Mouse (Mus musculus) MEL (cell line): ENCODE measurements around the gene Ebi3. TPM values are rescaled to one million over a fixed set of nuclear protein-coding genes. Genes with fewer than 3 reads are reported as not detected.
A peak's percentile ranks its signal among the peaks of the same experiment; 100 is the strongest.

Experiments
- DNase-seq: peaks from one replicate; pipeline ENCODE4 v3.0.0; 2011; ENCODE audit warnings: low read depth, low spot score
- H3K27ac ChIP-seq: 2 replicates; pipeline ENCODE4 v1.5.1; 2012; ENCODE audit warnings: low read depth, mild to moderate bottlenecking, control low read depth, low read length, moderate library complexity; ENCODE audit not compliant: control insufficient read depth
- H3K27me3 ChIP-seq, 2 experiments: fragments of 150-350 bp in 1 of 2; sonication (generic) in 1 of 2; 2 replicates each; pipeline ENCODE4 v1.6.1; 2012; ENCODE audit warnings: low read length in 2 of 2, mild to moderate bottlenecking in 2 of 2, improper control_type of control experiment in 1 of 2, moderate library complexity in 1 of 2; ENCODE audit not compliant: insufficient read depth in 2 of 2, control insufficient read depth in 1 of 2
- H3K36me3 ChIP-seq, 2 experiments: 2 replicates each; pipeline ENCODE4 v1.6.1; 2012 to 2014; ENCODE audit warnings: low read length in 2 of 2, improper control_type of control experiment in 1 of 2, inconsistent platforms in 1 of 2, mild to moderate bottlenecking in 1 of 2; ENCODE audit not compliant: insufficient read depth in 2 of 2, control insufficient read depth in 1 of 2
- H3K4me1 ChIP-seq, 2 experiments: fragments of 150-350 bp in 1 of 2; sonication (generic) in 1 of 2; 2 replicates each; pipeline ENCODE4 v1.6.1; 2012; ENCODE audit warnings: low read length in 2 of 2, improper control_type of control experiment in 1 of 2, mild to moderate bottlenecking in 1 of 2; ENCODE audit not compliant: insufficient read depth in 2 of 2, control insufficient read depth in 1 of 2
- H3K4me3 ChIP-seq, 2 experiments: fragments of 150-350 bp in 1 of 2; sonication (generic) in 1 of 2; 2 replicates each; pipeline ENCODE4 v1.5.1; 2012; ENCODE audit warnings: low read depth in 2 of 2, low read length in 2 of 2, mild to moderate bottlenecking in 2 of 2, moderate library complexity in 2 of 2, control low read depth in 1 of 2, improper control_type of control experiment in 1 of 2; ENCODE audit not compliant: control insufficient read depth in 1 of 2, insufficient read depth in 1 of 2
- H3K79me2 ChIP-seq: 2 replicates; pipeline ENCODE4 v1.6.1; 2012; ENCODE audit warnings: mild to moderate bottlenecking, low read length, moderate library complexity; ENCODE audit not compliant: control insufficient read depth, poor library complexity, insufficient read depth
- H3K9ac ChIP-seq: 2 replicates; pipeline ENCODE4 v1.6.1; 2012; ENCODE audit warnings: low read depth, mild to moderate bottlenecking, control low read depth, low read length, moderate library complexity; ENCODE audit not compliant: control insufficient read depth, poor library complexity, severe bottlenecking
- H3K9me3 ChIP-seq: fragments of 150-350 bp; sonication (generic); replicated peaks from 2 replicates; pipeline ENCODE4 v1.6.1; 2012; ENCODE audit warnings: mild to moderate bottlenecking, low read length, improper control_type of control experiment, moderate library complexity; ENCODE audit not compliant: insufficient read depth
- BHLHE40 ChIP-seq: IDR thresholded peaks from 2 replicates; pipeline ENCODE4 v1.6.1; 2012; ENCODE audit warnings: low read depth, mild to moderate bottlenecking, inconsistent platforms, low read length, improper control_type of control experiment, borderline replicate concordance
- CTCF ChIP-seq, 3 experiments: IDR thresholded peaks in 2 of 3; conservative IDR thresholded peaks in 1 of 3; 2 replicates each; pipeline ENCODE4 v1.5.1; 2011 to 2012; ENCODE audit warnings: low read length in 3 of 3, low read depth in 2 of 3, mild to moderate bottlenecking in 2 of 3, improper control_type of control experiment in 1 of 3, inconsistent platforms in 1 of 3, mixed read lengths in 1 of 3, moderate library complexity in 1 of 3; ENCODE audit not compliant: control insufficient read depth in 1 of 3, insufficient read depth in 1 of 3, poor library complexity in 1 of 3, severe bottlenecking in 1 of 3
- ELF1 ChIP-seq: IDR thresholded peaks from 2 replicates; pipeline ENCODE4 v1.6.1; 2014; ENCODE audit warnings: low read depth, mild to moderate bottlenecking, inconsistent platforms, low read length, improper control_type of control experiment, moderate library complexity
- EP300 ChIP-seq, 2 experiments: IDR thresholded peaks; 2 replicates each; pipeline ENCODE4 v1.6.1; 2011; ENCODE audit warnings: improper control_type of control experiment in 2 of 2, low read length in 2 of 2, low read depth in 1 of 2, mild to moderate bottlenecking in 1 of 2
- ETS1 ChIP-seq: IDR thresholded peaks from 2 replicates; pipeline ENCODE4 v1.6.1; 2012; ENCODE audit warnings: low read depth, mild to moderate bottlenecking, inconsistent platforms, low read length, improper control_type of control experiment, moderate library complexity
- GATA1 ChIP-seq: IDR thresholded peaks from 2 replicates; pipeline ENCODE4 v1.6.1; 2011; ENCODE audit warnings: low read depth, low read length, improper control_type of control experiment
- MAFK ChIP-seq: IDR thresholded peaks from 2 replicates; pipeline ENCODE4 v1.6.1; 2011; ENCODE audit warnings: low read depth, mild to moderate bottlenecking, low read length, improper control_type of control experiment, borderline replicate concordance
- MYC ChIP-seq: IDR thresholded peaks from 2 replicates; pipeline ENCODE4 v1.6.1; 2011; ENCODE audit warnings: low read depth, mild to moderate bottlenecking, low read length, improper control_type of control experiment, moderate library complexity
- NELFE ChIP-seq: IDR thresholded peaks from 2 replicates; pipeline ENCODE4 v1.6.1; 2011; ENCODE audit warnings: low read depth, low read length, improper control_type of control experiment
- NRF1 ChIP-seq: IDR thresholded peaks from 2 replicates; pipeline ENCODE4 v1.6.1; 2014; ENCODE audit warnings: low read depth, mild to moderate bottlenecking, inconsistent platforms, low read length, improper control_type of control experiment, moderate library complexity; ENCODE audit not compliant: poor library complexity, insufficient read depth, severe bottlenecking
- POLR2AphosphoS2 ChIP-seq: IDR thresholded peaks from 2 replicates; pipeline ENCODE4 v1.6.1; 2011; ENCODE audit warnings: low read length, improper control_type of control experiment
- POLR2AphosphoS5 ChIP-seq: IDR thresholded peaks from 2 replicates; pipeline ENCODE4 v1.6.1; 2012; ENCODE audit warnings: low read depth, borderline replicate concordance, mild to moderate bottlenecking, inconsistent platforms, low read length, moderate library complexity, mixed read lengths
- RAD21 ChIP-seq: IDR thresholded peaks from 2 replicates; pipeline ENCODE4 v1.6.1; 2011; ENCODE audit warnings: mild to moderate bottlenecking, low read depth, low read length, improper control_type of control experiment
- RCOR1 ChIP-seq: IDR thresholded peaks from 2 replicates; pipeline ENCODE4 v1.6.1; 2012; ENCODE audit warnings: low read depth, mild to moderate bottlenecking, inconsistent platforms, low read length, improper control_type of control experiment
- TAL1 ChIP-seq: IDR thresholded peaks from 2 replicates; pipeline ENCODE4 v1.6.1; 2012; ENCODE audit warnings: mild to moderate bottlenecking, inconsistent platforms, low read length, moderate library complexity, mixed read lengths
- TBP ChIP-seq: IDR thresholded peaks from 2 replicates; pipeline ENCODE4 v1.8.0; 2011; ENCODE audit warnings: low read depth, low read length, improper control_type of control experiment
- USF1 ChIP-seq: IDR thresholded peaks from 2 replicates; pipeline ENCODE4 v1.6.1; 2014; ENCODE audit warnings: low read depth, mild to moderate bottlenecking, inconsistent platforms, low read length, improper control_type of control experiment, moderate library complexity
- ZKSCAN1 ChIP-seq: IDR thresholded peaks from 2 replicates; pipeline ENCODE4 v1.6.1; 2012; ENCODE audit warnings: low read depth, mild to moderate bottlenecking, inconsistent platforms, low read length, improper control_type of control experiment, moderate library complexity
- polyA plus RNA-seq, 2 experiments: library from polyadenylated mRNA; stranded (reverse) in 1 of 2; unstranded in 1 of 2; fragments of >175 nt in 1 of 2; fragments of >200 nt in 1 of 2; gene quantifications; 2 replicates each; pipeline versions ENCODE4 v1.2.1 to v1.2.4; 2012; ENCODE audit warnings: low replicate concordance in 2 of 2, low read depth in 1 of 2; ENCODE audit not compliant: insufficient read length in 2 of 2, insufficient read depth in 1 of 2, missing spikeins in 1 of 2
- total RNA-seq: library from RNA; depleted of rRNA; stranded (reverse); fragments of 300-350 nt; gene quantifications from 2 replicates; pipeline ENCODE4 v1.2.3, GENCODE M21; 2012

Gene Ebi3
- total and polyA plus RNA-seq, 3 experiments: 0.15 to 0.86 TPM; not detected in 1

DNA sequence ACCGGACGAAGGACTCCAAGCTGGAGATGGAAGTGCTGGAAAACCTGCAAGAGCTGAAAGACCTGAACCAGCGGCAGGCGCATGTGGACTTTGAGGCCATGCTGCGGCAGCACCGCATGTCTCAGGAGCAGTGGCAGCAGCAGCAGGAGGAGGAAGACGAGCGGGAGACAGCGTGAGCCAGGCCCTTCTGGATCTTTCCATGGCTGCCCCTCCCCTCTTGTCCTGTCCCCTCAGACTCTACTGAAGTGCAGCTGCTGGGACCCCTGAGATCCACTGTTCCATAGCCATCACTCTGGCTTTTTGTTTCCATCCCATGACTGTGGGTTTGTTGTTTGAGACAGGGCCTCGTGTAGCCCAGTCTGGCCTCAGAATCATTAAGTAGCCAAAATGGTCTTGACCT is 12.1 kb downstream of the Ebi3 start:
- no peak for TF ChIP-seq ETS1
- TF ChIP-seq CTCF (IDR thresholded peaks at IDR 0.05 in 2 of 3, conservative IDR thresholded peaks at IDR 0.05 in 1 of 3; ENCODE audit: control insufficient read depth in 1 of 3, insufficient read depth in 1 of 3, low read depth in 2 of 3, low read length in 3 of 3, poor library complexity in 1 of 3, severe bottlenecking in 1 of 3): no peak
- no peak for TF ChIP-seq POLR2AphosphoS5
- no peak for TF ChIP-seq NELFE
- TF ChIP-seq MAFK: no peak
- TF ChIP-seq USF1: no peak
- no peak for TF ChIP-seq TAL1
- no peak for TF ChIP-seq ZKSCAN1
- no peak for TF ChIP-seq RCOR1
- no peak for TF ChIP-seq BHLHE40
- H3K4me3 ChIP-seq: no peak overlapping the region
- no peaks in the 10 kb centered on the region for H3K9me3 ChIP-seq
- H3K36me3 ChIP-seq: peaks cover 0 to 5% of the 10 kb centered on the region in 2 experiments; a peak in 2 of 4 replicates
- H3K9ac ChIP-seq: no peak overlapping the region
- no peaks in the 10 kb centered on the region for H3K27me3 ChIP-seq
- peaks cover 9% of the 10 kb centered on the region for H3K79me2 ChIP-seq
- H3K4me1 ChIP-seq: peaks cover 2 to 9% of the 10 kb centered on the region in 2 experiments; a peak in 1 of 4 replicates
- no peak for DNase-seq
- H3K27ac ChIP-seq: no peak overlapping the region

DNA sequence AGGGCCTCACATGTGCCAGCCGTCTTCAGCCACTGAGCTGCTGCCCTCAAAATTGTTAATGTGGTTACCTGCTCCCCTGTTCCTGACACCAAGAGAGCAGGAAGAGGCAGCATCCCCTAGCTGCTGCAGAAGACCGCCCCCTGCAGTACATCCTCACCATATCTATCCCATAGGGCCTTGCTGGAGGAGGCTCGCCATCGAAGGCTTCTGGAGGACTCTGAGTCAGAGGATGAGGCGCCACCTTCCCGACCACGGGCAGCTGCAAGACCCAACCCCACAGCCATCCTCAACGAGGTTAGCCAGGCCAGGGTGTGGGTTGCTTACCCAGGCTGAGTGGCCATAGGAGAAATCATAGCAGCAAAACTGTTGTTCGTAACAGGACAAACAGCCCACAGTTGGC is 12.6 kb downstream of the Ebi3 start:
- H3K36me3 ChIP-seq: peaks cover 0 to under 1% of the 10 kb centered on the region in 2 experiments; a peak in 1 of 4 replicates

GRCm38 (mm10) chr17:55967186-55967585 is 14.7 kb downstream of the Ebi3 start:
- TF ChIP-seq NRF1 (no peak), TBP (no peak), RAD21 (no peak), ELF1 (no peak), GATA1 (no peak), POLR2AphosphoS2 (no peak), MYC (no peak), NELFE (no peak)
- no peak overlapping the region for H3K4me3 ChIP-seq
- H3K9ac ChIP-seq: no peak overlapping the region
- no peaks in the 10 kb centered on the region; a peak in 1 of 4 replicates for H3K36me3 ChIP-seq
- H3K27me3 ChIP-seq: no peaks in the 10 kb centered on the region
- H3K27ac ChIP-seq: no peak overlapping the region
- no peaks in the 10 kb centered on the region for H3K79me2 ChIP-seq
- DNase-seq: no peak
- no peaks in the 10 kb centered on the region for H3K4me1 ChIP-seq
- H3K9me3 ChIP-seq: no peaks in the 10 kb centered on the region

More for the DNA sequence above, 12.6 kb downstream of the Ebi3 start:
- no peaks in the 10 kb centered on the region for H3K9me3 ChIP-seq
- H3K4me1 ChIP-seq: peaks cover 0 to 4% of the 10 kb centered on the region in 2 experiments; a peak in 1 of 4 replicates
- no peak overlapping the region for H3K27ac ChIP-seq
- no peak overlapping the region for H3K9ac ChIP-seq
- no peaks in the 10 kb centered on the region for H3K27me3 ChIP-seq
- H3K79me2 ChIP-seq: peaks cover 4% of the 10 kb centered on the region
- H3K4me3 ChIP-seq: no peak overlapping the region
- DNase-seq: no peak
- TF ChIP-seq CTCF (IDR thresholded peaks at IDR 0.05 in 2 of 3, conservative IDR thresholded peaks at IDR 0.05 in 1 of 3; ENCODE audit: control insufficient read depth in 1 of 3, insufficient read depth in 1 of 3, low read depth in 2 of 3, low read length in 3 of 3, poor library complexity in 1 of 3, severe bottlenecking in 1 of 3) (peak in 1 of 3 experiments; percentile 16; a peak in 1 of 6 replicates), EP300 (IDR thresholded peaks at IDR 0.05; ENCODE audit: low read depth in 1 of 2, low read length in 2 of 2) (no peak)
